Mouse (Mus musculus): Measurements from ENCODE around the gene Gramd1b. TPM values are rescaled to one million over a fixed set of nuclear protein-coding genes. Genes with fewer than 3 reads are reported as not detected.
A peak's percentile ranks its signal among the peaks of the same experiment; 100 is the strongest.

Gene Gramd1b
- total and polyA plus RNA-seq, 2 experiments from 2014 or later = 3.2 to 17.4 TPM

- H3K36me3 ChIP-seq (replicated peaks; ENCODE audit: control insufficient read depth, insufficient read depth, low read length) = no peaks in the 10 kb centered on the region; the same call in 1 of the 2 replicates
- 62% methylated on average over 5 of the region's 5 CpGs for WGBS
- H3K4me2 ChIP-seq (ENCODE audit: low read depth, low read length) = no peak overlapping the region
- no peak overlapping the region for H3K27ac ChIP-seq (ENCODE audit: low read depth)
- no peak overlapping the region for H3K4me3 ChIP-seq (ENCODE audit: low read depth, low read length)
- TF ChIP-seq EP300 (IDR thresholded peaks at IDR 0.05; ENCODE audit: low read depth) (no peak), CTCF (IDR thresholded peaks at IDR 0.05; ENCODE audit: low read depth) (no peak)
- no peaks in the 10 kb centered on the region for H3K9me3 ChIP-seq (replicated peaks; ENCODE audit: control insufficient read depth, low read length)
- ATAC-seq (ENCODE audit: insufficient read depth, low read depth) (no peak), DNase-seq (ENCODE audit: low spot score) (no peak)
- H3K4me1 ChIP-seq (ENCODE audit: control insufficient read depth, insufficient read depth) = peaks cover 4% of the 10 kb centered on the region; the same call in 1 of the 2 replicates
- no peak overlapping the region for H3K9ac ChIP-seq (replicated peaks; ENCODE audit: low read depth, low read length)
- H3K27me3 ChIP-seq (ENCODE audit: control insufficient read depth, insufficient read depth, low read length) = no peaks in the 10 kb centered on the region
Observed at GRCm38 (mm10) chr9:40442784-40443183, 88.4 kb downstream of the Gramd1b start.

DNA sequence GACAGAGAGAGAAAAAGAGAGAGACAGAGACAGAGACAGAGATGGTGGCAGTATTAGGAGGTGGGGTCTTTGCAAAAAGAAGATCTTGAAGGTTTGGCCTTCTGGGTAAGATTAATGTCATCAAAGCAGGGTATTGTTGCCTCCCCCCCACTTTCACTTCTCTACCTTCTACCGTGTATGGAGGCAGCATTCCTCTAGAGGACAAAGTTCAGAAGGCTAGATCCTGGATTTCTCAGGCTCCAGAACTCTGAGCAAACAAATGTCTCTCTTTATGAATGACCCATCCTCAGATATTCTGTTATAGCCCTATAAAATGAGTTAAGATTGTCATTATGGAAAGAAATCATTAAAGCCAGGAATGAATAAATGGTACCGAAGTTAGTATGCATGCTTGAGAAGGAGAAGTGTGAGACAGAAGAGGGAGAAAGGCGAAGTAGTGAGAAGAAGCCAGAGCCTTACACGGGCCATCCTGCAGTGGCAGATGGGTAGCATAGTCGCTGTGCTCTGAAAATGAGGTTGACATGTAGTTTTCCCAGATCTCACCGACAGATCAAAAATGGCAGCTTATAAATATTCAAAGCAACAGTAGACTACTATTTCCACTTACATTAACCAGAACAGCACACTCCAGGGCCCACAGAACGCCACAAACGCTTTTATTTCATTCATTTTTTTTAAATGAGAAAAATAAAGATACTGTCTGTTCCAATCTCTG lies 91.1 kb downstream of the Gramd1b start:
- no peak overlapping the region for H3K9ac ChIP-seq (replicated peaks; ENCODE audit: low read depth, low read length)
- H3K9me3 ChIP-seq (replicated peaks; ENCODE audit: control insufficient read depth, low read length) = no peaks in the 10 kb centered on the region
- ATAC-seq (ENCODE audit: insufficient read depth, low read depth) = no peak
- H3K4me2 ChIP-seq (ENCODE audit: low read depth, low read length) = no peak overlapping the region
- H3K27me3 ChIP-seq (ENCODE audit: control insufficient read depth, insufficient read depth, low read length) = no peaks in the 10 kb centered on the region
- no peaks in the 10 kb centered on the region; the same call in 1 of the 2 replicates for H3K36me3 ChIP-seq (replicated peaks; ENCODE audit: control insufficient read depth, insufficient read depth, low read length)
- WGBS = 88% methylated on average over 8 of the region's 8 CpGs
- no peak overlapping the region for H3K27ac ChIP-seq (ENCODE audit: low read depth)
- peaks cover 10% of the 10 kb centered on the region for H3K4me1 ChIP-seq (ENCODE audit: control insufficient read depth, insufficient read depth)
- no peak for DNase-seq (ENCODE audit: low spot score)
- TF ChIP-seq EP300 (IDR thresholded peaks at IDR 0.05; ENCODE audit: low read depth) = no peak
- TF ChIP-seq CTCF (IDR thresholded peaks at IDR 0.05; ENCODE audit: low read depth) = no peak
- H3K4me3 ChIP-seq (ENCODE audit: low read depth, low read length) = no peak overlapping the region

DNA sequence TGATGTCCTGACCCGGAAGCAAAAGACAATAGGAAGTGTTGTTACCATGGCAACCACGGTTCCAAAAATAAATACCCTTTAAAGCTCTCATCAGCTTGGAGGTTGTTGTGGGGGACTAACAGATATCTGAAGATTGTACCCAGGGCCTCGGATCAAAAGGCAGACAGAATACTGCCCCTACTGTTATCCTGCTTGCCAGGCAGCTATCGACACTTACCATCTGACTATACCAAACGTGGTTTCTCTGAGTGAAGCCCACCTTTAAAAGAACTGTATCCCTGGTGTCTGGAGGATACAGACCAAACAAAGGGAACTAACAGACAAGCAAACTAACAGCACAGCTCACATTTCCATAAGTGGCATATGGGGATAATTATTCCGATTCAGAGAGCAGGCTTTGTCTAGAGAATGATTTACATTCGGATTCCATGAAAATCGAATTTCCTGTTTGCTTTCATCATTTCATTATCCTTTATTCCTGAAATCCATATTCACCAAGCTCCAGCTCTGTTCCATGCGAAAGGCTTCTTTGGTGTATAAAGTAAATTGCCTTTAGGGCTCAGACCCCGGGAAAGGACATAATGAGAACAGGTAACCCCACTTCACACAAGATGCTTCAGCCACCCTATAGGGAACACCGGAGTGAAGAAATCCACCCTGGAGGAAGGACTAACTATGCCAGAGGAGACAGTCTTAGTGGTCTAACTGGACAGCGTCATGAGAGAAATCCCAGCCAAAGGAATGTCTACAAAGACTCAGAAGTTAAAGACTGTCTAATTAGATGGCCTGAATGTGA lies 92.3 kb downstream of the Gramd1b start:
- TF ChIP-seq CTCF (IDR thresholded peaks at IDR 0.05; ENCODE audit: low read depth) (no peak), EP300 (IDR thresholded peaks at IDR 0.05; ENCODE audit: low read depth) (no peak)
- Histone ChIP-seq H3K27me3 (ENCODE audit: control insufficient read depth, insufficient read depth, low read length) (no peaks in the 10 kb centered on the region), H3K36me3 (replicated peaks; ENCODE audit: control insufficient read depth, insufficient read depth, low read length) (no peaks in the 10 kb centered on the region; the same call in 1 of the 2 replicates), H3K27ac (ENCODE audit: low read depth) (peak overlapping the region; percentile 3; the same call in 1 of the 2 replicates), H3K4me2 (ENCODE audit: low read depth, low read length) (no peak overlapping the region), H3K4me1 (ENCODE audit: control insufficient read depth, insufficient read depth) (peaks cover 10% of the 10 kb centered on the region), H3K9me3 (replicated peaks; ENCODE audit: control insufficient read depth, low read length) (no peaks in the 10 kb centered on the region), H3K9ac (replicated peaks; ENCODE audit: low read depth, low read length) (no peak overlapping the region), H3K4me3 (ENCODE audit: low read depth, low read length) (no peak overlapping the region)
- DNase-seq (ENCODE audit: low spot score) (no peak), ATAC-seq (ENCODE audit: insufficient read depth, low read depth) (no peak)
- WGBS = 57% methylated on average over 12 of the region's 12 CpGs

DNA sequence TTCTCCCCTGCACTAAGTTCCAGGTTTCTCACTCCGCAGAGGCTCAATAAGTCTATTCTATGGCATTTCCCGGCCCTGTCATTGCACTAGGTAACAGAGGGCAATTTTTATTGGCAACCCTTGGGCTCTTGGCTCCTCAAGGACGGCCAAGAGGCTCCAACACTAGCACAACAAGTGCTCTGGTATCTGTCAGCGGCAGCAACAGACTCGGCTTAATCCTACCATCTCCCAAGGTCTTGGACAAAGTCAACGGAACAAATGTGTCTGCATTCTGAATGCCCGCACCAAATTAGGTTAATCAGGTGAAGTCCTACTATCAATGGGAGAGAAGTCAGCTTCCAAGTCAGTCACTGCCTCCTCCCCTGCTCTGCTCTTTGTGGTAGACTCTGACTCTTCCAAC lies 93.3 kb downstream of the Gramd1b start:
- Histone ChIP-seq H3K27ac (ENCODE audit: low read depth) (peak overlapping the region; percentile 76), H3K9ac (replicated peaks; ENCODE audit: low read depth, low read length) (no peak overlapping the region), H3K36me3 (replicated peaks; ENCODE audit: control insufficient read depth, insufficient read depth, low read length) (no peaks in the 10 kb centered on the region; the same call in 1 of the 2 replicates), H3K4me3 (ENCODE audit: low read depth, low read length) (no peak overlapping the region), H3K4me1 (ENCODE audit: control insufficient read depth, insufficient read depth) (peaks cover 10% of the 10 kb centered on the region), H3K4me2 (ENCODE audit: low read depth, low read length) (no peak overlapping the region), H3K27me3 (ENCODE audit: control insufficient read depth, insufficient read depth, low read length) (no peaks in the 10 kb centered on the region), H3K9me3 (replicated peaks; ENCODE audit: control insufficient read depth, low read length) (no peaks in the 10 kb centered on the region)
- ATAC-seq (ENCODE audit: insufficient read depth, low read depth) (peak; percentile 81), DNase-seq (ENCODE audit: low spot score) (peak; percentile 57)
- TF ChIP-seq EP300 (IDR thresholded peaks at IDR 0.05; ENCODE audit: low read depth) = peak; percentile 46; the same call in 1 of the 2 replicates
- no peak for TF ChIP-seq CTCF (IDR thresholded peaks at IDR 0.05; ENCODE audit: low read depth)
- 33% methylated on average over 7 of the region's 7 CpGs for WGBS

DNA sequence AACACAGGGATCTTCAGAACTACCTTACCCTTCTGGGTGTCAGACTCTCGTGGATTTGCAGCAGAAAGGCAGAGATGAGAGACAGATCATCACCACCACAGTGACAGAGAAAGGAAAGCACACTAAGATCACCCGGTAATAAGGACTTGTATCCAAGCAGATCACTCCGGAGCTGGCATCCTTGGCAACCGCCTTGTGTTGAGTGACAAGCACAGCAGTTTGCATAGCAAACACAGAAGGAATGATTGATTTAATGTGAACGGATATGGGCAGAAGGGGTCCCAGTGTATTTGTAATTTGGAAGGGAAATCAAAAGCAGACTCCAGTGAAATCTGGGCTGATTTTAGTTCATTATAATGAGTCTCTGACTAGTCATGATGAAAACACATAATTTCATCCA lies 97.9 kb downstream of the Gramd1b start:
- H3K27me3 ChIP-seq (ENCODE audit: control insufficient read depth, insufficient read depth, low read length) = no peaks in the 10 kb centered on the region
- 93% methylated on average over 5 of the region's 5 CpGs for WGBS
- TF ChIP-seq EP300 (IDR thresholded peaks at IDR 0.05; ENCODE audit: low read depth) (no peak), CTCF (IDR thresholded peaks at IDR 0.05; ENCODE audit: low read depth) (no peak)

More for the DNA sequence above, 97.9 kb downstream of the Gramd1b start:
- no peak for ATAC-seq (ENCODE audit: insufficient read depth, low read depth)
- DNase-seq (ENCODE audit: low spot score) = no peak
- H3K4me1 ChIP-seq (ENCODE audit: control insufficient read depth, insufficient read depth) = peaks cover 6% of the 10 kb centered on the region
- no peak overlapping the region for H3K4me2 ChIP-seq (ENCODE audit: low read depth, low read length)
- H3K4me3 ChIP-seq (ENCODE audit: low read depth, low read length) = no peak overlapping the region
- no peaks in the 10 kb centered on the region for H3K36me3 ChIP-seq (replicated peaks; ENCODE audit: control insufficient read depth, insufficient read depth, low read length)
- H3K9me3 ChIP-seq (replicated peaks; ENCODE audit: control insufficient read depth, low read length) = no peaks in the 10 kb centered on the region
- H3K9ac ChIP-seq (replicated peaks; ENCODE audit: low read depth, low read length) = no peak overlapping the region
- no peak overlapping the region for H3K27ac ChIP-seq (ENCODE audit: low read depth)

Measured in heart, postnatal 0 days (tissue).